Mouse (Mus musculus) midbrain, postnatal 0 days (tissue): ENCODE measurements around the gene Ociad2. TPM values are rescaled to one million over a fixed set of nuclear protein-coding genes. Genes with fewer than 3 reads are reported as not detected.

Source experiments
- ATAC-seq: fragments of 200-750 bp; cut with Nextera tagmentation; 2 replicates; pipeline ENCODE4 v1.8.0; 2017; ENCODE audit warnings: moderate number of reproducible peaks, mild to moderate bottlenecking, moderate TSS enrichment, moderate library complexity; ENCODE audit not compliant: low FRiP score
- DNase-seq: peaks from one replicate; pipeline ENCODE4 v3.0.0-alpha.2; 2015; ENCODE audit warnings: low spot score
- H3K27ac ChIP-seq: fragments of 300-500 bp; sonication (generic); 2 replicates; pipeline ENCODE4 v1.5.1; 2014; ENCODE audit warnings: low read depth, mild to moderate bottlenecking, low read length, mixed read lengths
- H3K27me3 ChIP-seq: fragments of 300-500 bp; sonication (generic); 2 replicates; pipeline ENCODE4 v1.6.1; 2014; ENCODE audit warnings: low read length, control low read depth, mixed read lengths; ENCODE audit not compliant: insufficient read depth
- H3K36me3 ChIP-seq: fragments of 300-500 bp; sonication (generic); 2 replicates; pipeline ENCODE4 v1.6.1; 2014; ENCODE audit warnings: low read length, control low read depth, mixed read lengths; ENCODE audit not compliant: insufficient read depth
- H3K4me1 ChIP-seq: fragments of 300-500 bp; sonication (generic); 2 replicates; pipeline ENCODE4 v1.6.1; 2014; ENCODE audit warnings: mild to moderate bottlenecking, control low read depth, antibody characterized with exemption, low read length, mixed read lengths; ENCODE audit not compliant: insufficient read depth
- H3K4me2 ChIP-seq: fragments of 300-500 bp; sonication (generic); 2 replicates; pipeline ENCODE4 v1.6.1; 2014; ENCODE audit warnings: low read depth, mild to moderate bottlenecking, low read length, mixed read lengths; ENCODE audit not compliant: poor library complexity, severe bottlenecking
- H3K4me3 ChIP-seq: fragments of 300-500 bp; sonication (generic); 2 replicates; pipeline ENCODE4 v1.5.1; 2014; ENCODE audit warnings: low read depth, mild to moderate bottlenecking, low read length, moderate library complexity
- H3K9ac ChIP-seq: fragments of 300-500 bp; sonication (generic); replicated peaks from 2 replicates; pipeline ENCODE4 v1.6.1; 2014; ENCODE audit warnings: mild to moderate bottlenecking, low read length, moderate library complexity, mixed read lengths; ENCODE audit not compliant: poor library complexity, severe bottlenecking
- H3K9me3 ChIP-seq: fragments of 300-500 bp; sonication (generic); 2 replicates; pipeline ENCODE4 v1.6.1; 2016; ENCODE audit warnings: low read length, control low read depth
- CTCF ChIP-seq: IDR thresholded peaks from 2 replicates; pipeline ENCODE4 v1.5.1; 2016; ENCODE audit warnings: antibody characterized with exemption, mild to moderate bottlenecking
- WGBS: fragments of 180-500 bp; shearing (Covaris S2); extraction: QIAGEN DNeasy Blood & Tissue Kit; methylation state at CpG from one replicate; pipeline ENCODE4 v1.1.7; 2014; 5-methylcytosine and 5-hydroxymethylcytosine counted together
- polyA plus RNA-seq: library from polyadenylated mRNA; unstranded; fragments of >200 nt; fragmentation: Nextera tagmentation; extraction: Ambion mirVana; gene quantifications from 2 replicates; pipeline ENCODE4 v1.2.1, GENCODE M21; 2015
- total RNA-seq: library from RNA; depleted of rRNA; stranded (reverse); fragments of >200 nt; gene quantifications from 2 replicates; pipeline ENCODE4 v1.2.3, GENCODE M21; 2014

Gene Ociad2
- total and polyA plus RNA-seq, 2 experiments from 2014 or later, result 11.3 to 27.5 TPM

- Histone ChIP-seq H3K4me1 (no peaks in the 10 kb centered on the region), H3K9me3 (no peaks in the 10 kb centered on the region), H3K4me2 (peak overlapping the region; percentile 57), H3K4me3 (peak overlapping the region; percentile 66), H3K36me3 (peaks cover 9% of the 10 kb centered on the region; the same call in 1 of the 2 replicates), H3K27ac (peak overlapping the region; percentile 90; the same call in 1 of the 2 replicates), H3K27me3 (no peaks in the 10 kb centered on the region), H3K9ac (peak overlapping the region; percentile 93; the same call in 1 of the 2 replicates)
- no peak for TF ChIP-seq CTCF
- ATAC-seq (no peak), DNase-seq (no peak)
- 20% methylated on average over 8 of the region's 8 CpGs for WGBS
These were observed 47.4 kb downstream of the Ociad2 start for GRCm38 (mm10) chr5:73293458-73293827.

DNA sequence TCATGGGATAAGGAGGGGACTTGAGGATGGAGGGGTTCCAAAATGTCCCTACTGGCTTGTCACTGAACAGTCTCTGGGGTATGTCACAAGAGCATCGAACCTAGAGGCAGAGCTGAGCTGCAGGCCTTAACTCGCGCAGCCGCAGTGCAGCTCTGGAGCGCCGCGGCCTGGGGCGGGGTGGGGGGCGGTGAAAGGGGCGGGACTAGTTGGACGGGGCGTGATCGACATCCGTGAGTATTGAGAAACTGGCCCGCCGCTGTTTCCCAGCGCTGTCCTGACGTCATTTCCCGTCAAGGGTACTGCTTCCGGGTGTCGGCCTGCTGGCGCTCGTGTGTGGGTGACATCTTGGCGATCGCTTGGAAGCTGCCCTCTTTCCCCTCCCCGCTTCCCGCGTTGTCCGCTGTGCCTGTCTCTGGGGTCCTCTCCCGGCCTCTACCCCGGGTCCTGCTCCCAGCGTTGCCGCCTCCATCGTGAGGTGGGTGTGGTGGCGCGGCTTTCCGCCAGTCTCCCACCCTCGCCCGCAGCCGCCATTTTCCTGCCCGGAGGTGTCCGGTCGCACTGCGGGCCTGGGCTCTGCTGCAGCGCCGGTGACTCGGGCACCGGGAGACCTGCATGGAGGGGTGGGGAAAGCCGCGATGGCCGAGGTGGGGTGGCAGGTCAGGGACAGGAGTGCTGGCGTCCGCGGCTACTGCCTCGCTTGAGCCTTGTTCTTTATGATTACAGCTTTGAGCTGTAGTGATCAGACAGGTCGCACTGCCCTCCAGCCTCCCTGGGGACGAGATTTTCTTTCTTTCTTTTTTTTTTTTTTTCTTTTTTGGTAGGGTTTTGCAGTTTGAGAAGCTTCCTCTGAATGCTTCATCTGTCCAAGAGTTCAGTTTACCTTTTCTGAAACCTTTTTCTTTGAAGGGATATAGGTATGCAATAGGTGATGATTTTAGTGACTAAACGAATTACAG, 48.0 kb downstream of the Ociad2 start, which contains the start of gene Ociad1:
TSS of gene Ociad1 (plus strand) at position 283 of the 956 bp plus-strand sequence.
- H3K9me3 ChIP-seq, result no peaks in the 10 kb centered on the region
- H3K4me1 ChIP-seq, result no peaks in the 10 kb centered on the region
- WGBS, result 1% methylated on average over 53 of the region's 58 CpGs
- peak within 1 kb of the TSS; percentile 90 for H3K27ac ChIP-seq
- peak within 1 kb of the TSS; percentile 66 for H3K4me3 ChIP-seq
- no peaks in the 10 kb centered on the region for H3K27me3 ChIP-seq
- peaks cover 7% of the 10 kb centered on the region; the same call in 1 of the 2 replicates for H3K36me3 ChIP-seq
- peak; percentile 99 for ATAC-seq
- H3K9ac ChIP-seq, result peak within 1 kb of the TSS; percentile 93
- DNase-seq, result peak; percentile 99
- peak within 1 kb of the TSS; percentile 57 for H3K4me2 ChIP-seq
- peak; percentile 34 for TF ChIP-seq CTCF

DNA sequence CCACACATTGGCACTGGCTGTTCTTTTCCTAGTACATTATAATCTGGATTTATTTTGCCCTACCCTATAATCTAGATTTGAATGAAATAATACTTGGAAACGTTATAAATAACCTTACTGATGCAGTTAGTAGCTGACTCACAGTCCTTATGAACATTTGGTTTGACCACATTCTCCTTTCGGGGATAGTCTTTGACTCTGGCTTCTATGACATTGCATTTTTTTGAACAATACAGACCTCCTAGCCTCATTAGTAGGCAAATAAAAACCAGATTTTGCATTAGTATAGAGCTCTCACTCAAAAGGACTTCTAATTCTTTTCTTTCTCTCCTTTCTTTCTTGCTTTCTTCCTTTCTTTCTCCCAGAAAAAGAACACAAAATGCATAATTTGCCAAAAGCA, 50.9 kb downstream of the Ociad2 start:
- Histone ChIP-seq H3K9me3 (no peaks in the 10 kb centered on the region), H3K27ac (no peak overlapping the region), H3K4me1 (no peaks in the 10 kb centered on the region), H3K4me3 (no peak overlapping the region), H3K36me3 (no peaks in the 10 kb centered on the region), H3K4me2 (no peak overlapping the region), H3K9ac (no peak overlapping the region), H3K27me3 (no peaks in the 10 kb centered on the region)
- ATAC-seq (no peak), DNase-seq (no peak)
- TF ChIP-seq CTCF, result no peak
- 60% methylated on average over 2 of the region's 2 CpGs for WGBS

GRCm38 (mm10) chr5:73286603-73287002, 54.2 kb downstream of the Ociad2 start:
- Histone ChIP-seq H3K4me2 (no peak overlapping the region), H3K4me3 (no peak overlapping the region), H3K9ac (no peak overlapping the region), H3K27ac (no peak overlapping the region), H3K9me3 (no peaks in the 10 kb centered on the region), H3K27me3 (no peaks in the 10 kb centered on the region), H3K4me1 (no peaks in the 10 kb centered on the region), H3K36me3 (no peaks in the 10 kb centered on the region)
- DNase-seq (no peak), ATAC-seq (no peak)
- no peak for TF ChIP-seq CTCF
- WGBS, result 76% methylated on average over 5 of the region's 5 CpGs

DNA sequence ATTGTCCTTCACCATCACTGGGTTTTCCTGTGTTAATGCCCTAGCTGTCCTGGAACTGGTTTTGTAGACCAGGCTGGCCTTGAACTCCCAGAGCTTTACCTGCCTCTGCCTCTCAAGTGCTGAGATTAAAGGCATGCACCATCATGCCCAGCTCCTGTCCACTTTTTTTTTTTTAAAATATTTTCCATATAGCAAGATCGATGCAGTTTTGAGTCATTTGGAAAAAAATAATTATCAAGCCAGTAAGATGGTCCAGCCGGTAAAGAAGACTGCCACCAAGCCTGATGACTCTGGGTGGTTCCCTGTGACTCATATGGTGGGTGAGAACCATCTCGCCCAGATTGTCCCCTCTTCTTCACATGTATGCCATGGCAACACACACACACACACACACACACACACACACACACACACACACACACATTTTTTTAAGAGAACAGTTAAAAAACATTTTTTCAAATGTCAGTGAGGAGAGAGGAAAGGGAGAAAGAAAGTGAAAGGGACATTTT, 55.3 kb downstream of the Ociad2 start:
- Histone ChIP-seq H3K27me3 (no peaks in the 10 kb centered on the region), H3K36me3 (no peaks in the 10 kb centered on the region), H3K4me3 (no peak overlapping the region), H3K4me1 (no peaks in the 10 kb centered on the region), H3K27ac (no peak overlapping the region), H3K9ac (no peak overlapping the region), H3K4me2 (no peak overlapping the region), H3K9me3 (no peaks in the 10 kb centered on the region)
- 87% methylated on average over 3 of the region's 3 CpGs for WGBS
- DNase-seq, result no peak
- TF ChIP-seq CTCF, result no peak
- no peak for ATAC-seq

DNA sequence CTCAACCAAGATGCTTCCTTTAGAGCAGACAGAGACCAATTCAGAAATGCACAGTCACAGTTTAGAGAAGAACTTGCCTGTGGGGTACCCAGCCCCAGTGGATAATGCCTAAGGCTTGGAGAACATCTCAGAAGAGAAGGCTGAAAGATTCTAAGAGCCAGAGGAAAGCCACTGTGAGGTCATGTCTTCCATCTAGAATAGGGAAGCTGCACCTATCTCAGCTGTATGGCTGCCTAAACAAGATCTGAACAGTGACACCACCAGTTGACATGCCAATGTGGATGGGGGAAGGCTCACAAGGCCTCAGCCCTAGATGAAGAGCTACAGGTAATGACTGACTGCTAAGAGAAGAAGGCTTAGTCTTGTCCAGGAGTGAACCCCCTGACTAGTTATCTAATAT, 56.8 kb downstream of the Ociad2 start:
- H3K9ac ChIP-seq, result no peak overlapping the region
- no peak overlapping the region for H3K27ac ChIP-seq
- no peaks in the 10 kb centered on the region for H3K36me3 ChIP-seq
- no peaks in the 10 kb centered on the region for H3K9me3 ChIP-seq
- H3K27me3 ChIP-seq, result no peaks in the 10 kb centered on the region
- DNase-seq (no peak), ATAC-seq (no peak)
- no peak for TF ChIP-seq CTCF
- no peaks in the 10 kb centered on the region for H3K4me1 ChIP-seq
- no peak overlapping the region for H3K4me2 ChIP-seq
- no peak overlapping the region for H3K4me3 ChIP-seq
